Mouse (Mus musculus): ENCODE results near the gene Gltpd2. TPM values are rescaled to one million over a fixed set of nuclear protein-coding genes. Genes with fewer than 3 reads are reported as not detected.

The Gltpd2 gene
- polyA plus RNA-seq, 1 experiment from 2014 or later, result 0.41 TPM

DNA sequence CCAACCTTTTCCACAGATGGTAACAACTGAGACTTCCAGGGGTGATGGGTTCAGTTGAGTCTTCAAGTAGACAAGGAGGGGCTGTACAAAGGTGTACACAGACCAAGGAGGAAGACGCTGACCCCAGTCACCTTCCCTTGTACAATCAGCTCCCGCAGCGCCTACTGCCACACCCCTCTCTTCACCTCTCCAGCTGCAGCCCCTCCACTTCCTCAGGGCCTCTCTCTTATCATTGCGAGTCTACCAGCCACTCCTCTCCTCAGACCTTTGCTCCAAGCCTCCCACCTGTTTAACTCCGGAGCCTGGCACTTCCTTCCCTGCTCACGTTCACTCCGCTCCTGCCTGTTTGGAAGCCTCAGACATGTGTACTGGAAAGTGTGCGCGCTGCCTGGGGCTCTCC is 14.0 kb upstream of the Gltpd2 start, which contains the start of gene Tm4sf5:
Gene Tm4sf5, plus strand, starts transcription at position 275 of the 400 bp plus-strand sequence.
- Histone ChIP-seq H3K27ac (replicated peaks) (no peak within 1 kb of the TSS), H3K27me3 (replicated peaks) (0 out of 2 replicates have a peak, but pooled peaks cover 6% of the 10 kb centered on the region), H3K36me3 (no peaks in the 10 kb centered on the region), H3K9ac (replicated peaks) (no peak within 1 kb of the TSS), H3K4me3 (replicated peaks) (no peak within 1 kb of the TSS), H3K4me2 (no peak within 1 kb of the TSS), H3K9me3 (replicated peaks) (no peaks in the 10 kb centered on the region), H3K4me1 (peaks cover 5% of the 10 kb centered on the region)
- 78% methylated on average over 9 of the region's 9 CpGs for WGBS
- ATAC-seq (ENCODE audit: low FRiP score), result no peak

GRCm38 (mm10) chr11:70506385-70506784 is 12.6 kb upstream of the Gltpd2 start:
- Histone ChIP-seq H3K27ac (replicated peaks) (no peak overlapping the region), H3K9ac (replicated peaks) (no peak overlapping the region), H3K4me2 (no peak overlapping the region), H3K36me3 (no peaks in the 10 kb centered on the region), H3K9me3 (replicated peaks) (no peaks in the 10 kb centered on the region), H3K27me3 (replicated peaks) (0 out of 2 replicates have a peak, but pooled peaks cover 6% of the 10 kb centered on the region), H3K4me1 (peaks cover 9% of the 10 kb centered on the region), H3K4me3 (replicated peaks) (no peak overlapping the region)
- 30% methylated on average over 4 of the region's 4 CpGs for WGBS
- ATAC-seq (ENCODE audit: low FRiP score), result no peak

DNA sequence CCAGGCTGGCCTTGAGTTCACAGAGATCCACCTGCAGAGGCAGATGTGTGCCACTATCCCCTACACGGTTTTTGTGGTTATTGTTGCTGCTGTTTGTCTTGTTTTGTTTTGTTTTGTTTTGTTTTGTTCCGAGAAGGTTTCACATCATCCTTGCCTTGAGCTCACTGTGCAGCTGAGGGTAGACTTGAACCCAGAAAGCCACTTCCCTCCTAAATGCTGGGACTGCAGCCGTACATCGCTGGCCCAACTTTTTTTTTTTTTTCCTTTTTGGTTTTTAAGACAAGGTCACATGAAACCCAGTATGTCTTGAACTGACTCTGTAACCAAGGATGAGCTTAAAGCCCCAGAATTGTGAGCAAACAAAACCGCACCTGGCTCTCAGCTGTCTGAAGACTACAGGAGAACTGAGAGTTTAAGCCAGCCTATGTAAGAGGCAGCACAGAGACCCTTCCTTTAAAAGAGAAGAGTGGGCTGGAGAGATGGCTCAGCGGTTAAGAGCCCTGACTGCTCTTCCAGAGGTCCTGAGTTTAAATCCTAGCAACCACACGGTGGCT is 12.0 kb upstream of the Gltpd2 start:
- Histone ChIP-seq H3K4me3 (replicated peaks) (no peak overlapping the region), H3K27me3 (replicated peaks) (0 out of 2 replicates have a peak, but pooled peaks cover 6% of the 10 kb centered on the region), H3K9me3 (replicated peaks) (no peaks in the 10 kb centered on the region), H3K4me2 (no peak overlapping the region), H3K36me3 (no peaks in the 10 kb centered on the region), H3K9ac (replicated peaks) (no peak overlapping the region), H3K27ac (replicated peaks) (no peak overlapping the region), H3K4me1 (peaks cover 9% of the 10 kb centered on the region)
- ATAC-seq (ENCODE audit: low FRiP score), result no peak
- WGBS, result 77% methylated on average over 7 of the region's 7 CpGs

DNA sequence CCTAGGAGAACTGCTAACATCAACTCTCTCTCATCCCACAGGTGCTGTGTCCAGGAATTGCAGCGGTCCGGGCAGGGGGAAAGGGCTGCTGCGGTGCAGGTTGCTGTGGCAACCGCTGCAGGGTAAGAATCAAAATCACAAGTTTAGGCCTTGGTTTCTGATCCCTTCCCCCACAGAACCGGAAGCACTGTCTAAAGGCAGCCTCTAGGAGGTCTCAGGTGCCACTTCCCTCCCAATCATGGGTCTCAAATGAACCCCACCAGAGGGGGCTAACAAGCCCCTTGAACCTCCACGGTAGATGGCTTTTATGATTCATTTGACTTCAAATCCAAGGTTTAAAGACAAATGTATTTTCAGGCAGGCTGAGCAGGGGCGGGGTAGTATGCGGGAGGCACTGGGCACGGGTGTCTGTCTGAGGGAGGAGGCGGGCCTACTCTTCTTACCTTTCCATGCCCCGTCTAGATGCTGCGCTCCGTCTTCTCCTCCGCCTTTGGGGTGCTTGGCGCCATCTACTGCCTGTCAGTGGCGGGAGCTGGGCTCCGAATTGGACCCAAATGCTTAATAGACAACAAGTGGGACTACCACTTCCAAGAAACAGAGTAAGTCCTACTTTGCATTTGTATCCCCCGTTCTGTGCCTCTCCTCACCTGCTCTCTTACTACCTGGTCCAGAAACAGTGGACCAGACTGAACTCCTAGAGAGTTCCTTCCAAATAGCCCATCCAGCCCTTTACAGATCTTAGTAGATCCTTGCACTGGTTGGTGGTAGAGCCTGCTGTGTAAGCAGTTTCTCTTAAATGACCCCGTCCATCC is 9.0 kb upstream of the Gltpd2 start:
- WGBS, result 10% methylated on average over 19 of the region's 19 CpGs

DNA sequence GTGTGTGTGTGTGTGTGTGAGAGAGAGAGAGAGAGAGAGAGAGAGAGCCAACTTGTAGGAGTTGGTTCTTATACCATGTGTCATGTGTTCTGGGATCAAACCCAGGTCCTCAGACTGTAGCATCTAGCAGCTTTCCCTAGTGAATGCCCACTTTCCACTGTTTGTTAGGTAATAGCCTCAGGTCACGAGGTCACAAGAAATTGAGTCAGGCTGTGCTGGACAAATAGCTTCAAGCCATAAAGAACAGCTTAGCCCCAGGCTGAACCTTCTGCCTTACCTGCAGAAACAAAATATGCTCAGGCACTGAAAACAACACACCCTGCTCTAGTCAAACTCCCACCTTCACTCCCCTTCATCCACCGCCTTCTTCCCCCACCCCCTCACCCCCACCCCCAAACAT is 7.8 kb upstream of the Gltpd2 start:
- Histone ChIP-seq H3K9me3 (replicated peaks) (no peaks in the 10 kb centered on the region), H3K4me1 (peaks cover 9% of the 10 kb centered on the region), H3K4me3 (replicated peaks) (no peak overlapping the region), H3K36me3 (no peaks in the 10 kb centered on the region), H3K27me3 (replicated peaks) (no peaks in the 10 kb centered on the region), H3K9ac (replicated peaks) (no peak overlapping the region), H3K27ac (replicated peaks) (no peak overlapping the region), H3K4me2 (no peak overlapping the region)
- ATAC-seq (ENCODE audit: low FRiP score), result no peak
- WGBS, result 54% methylated on average over 2 of the region's 2 CpGs

More for the DNA sequence above, 9.0 kb upstream of the Gltpd2 start:
- no peaks in the 10 kb centered on the region for H3K9me3 ChIP-seq (replicated peaks)
- 0 out of 2 replicates have a peak overlapping the region, but pooled peaks have one; percentile 12 for H3K4me3 ChIP-seq (replicated peaks)
- ATAC-seq (ENCODE audit: low FRiP score), result peak; percentile 59; the same call in 1 of the 2 replicates
- H3K27me3 ChIP-seq (replicated peaks), result 0 out of 2 replicates have a peak, but pooled peaks cover 3% of the 10 kb centered on the region
- no peak overlapping the region for H3K27ac ChIP-seq (replicated peaks)
- H3K9ac ChIP-seq (replicated peaks), result no peak overlapping the region
- H3K4me1 ChIP-seq, result peaks cover 9% of the 10 kb centered on the region
- H3K4me2 ChIP-seq, result peak overlapping the region; percentile 45
- H3K36me3 ChIP-seq, result no peaks in the 10 kb centered on the region

DNA sequence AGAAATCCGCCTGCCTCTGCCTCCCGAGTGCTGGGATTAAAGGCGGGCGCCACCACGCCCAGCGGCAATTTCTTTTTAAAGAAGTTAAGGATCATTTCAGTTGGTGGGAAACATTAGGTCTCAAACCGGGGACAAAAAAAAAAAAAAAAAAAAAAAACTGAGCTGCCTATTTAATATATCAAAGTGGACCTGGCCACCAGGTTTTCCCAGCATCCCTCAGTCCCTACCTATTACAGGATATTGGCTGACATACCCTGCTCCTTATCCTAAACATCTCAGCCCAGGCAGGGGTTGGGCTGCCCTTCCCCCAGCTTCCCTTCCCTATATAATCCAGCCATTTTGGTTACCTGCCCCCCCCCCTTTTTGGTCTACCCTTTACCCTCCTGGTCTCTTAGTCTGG is 7.2 kb upstream of the Gltpd2 start:
- no peaks in the 10 kb centered on the region for H3K36me3 ChIP-seq
- no peak overlapping the region for H3K27ac ChIP-seq (replicated peaks)
- H3K27me3 ChIP-seq (replicated peaks), result no peaks in the 10 kb centered on the region
- no peak overlapping the region for H3K4me3 ChIP-seq (replicated peaks)
- H3K4me1 ChIP-seq, result peaks cover 9% of the 10 kb centered on the region
- WGBS, result 85% methylated on average over 7 of the region's 7 CpGs
- ATAC-seq (ENCODE audit: low FRiP score), result no peak
- no peak overlapping the region for H3K4me2 ChIP-seq
- no peaks in the 10 kb centered on the region for H3K9me3 ChIP-seq (replicated peaks)
- no peak overlapping the region for H3K9ac ChIP-seq (replicated peaks)

DNA sequence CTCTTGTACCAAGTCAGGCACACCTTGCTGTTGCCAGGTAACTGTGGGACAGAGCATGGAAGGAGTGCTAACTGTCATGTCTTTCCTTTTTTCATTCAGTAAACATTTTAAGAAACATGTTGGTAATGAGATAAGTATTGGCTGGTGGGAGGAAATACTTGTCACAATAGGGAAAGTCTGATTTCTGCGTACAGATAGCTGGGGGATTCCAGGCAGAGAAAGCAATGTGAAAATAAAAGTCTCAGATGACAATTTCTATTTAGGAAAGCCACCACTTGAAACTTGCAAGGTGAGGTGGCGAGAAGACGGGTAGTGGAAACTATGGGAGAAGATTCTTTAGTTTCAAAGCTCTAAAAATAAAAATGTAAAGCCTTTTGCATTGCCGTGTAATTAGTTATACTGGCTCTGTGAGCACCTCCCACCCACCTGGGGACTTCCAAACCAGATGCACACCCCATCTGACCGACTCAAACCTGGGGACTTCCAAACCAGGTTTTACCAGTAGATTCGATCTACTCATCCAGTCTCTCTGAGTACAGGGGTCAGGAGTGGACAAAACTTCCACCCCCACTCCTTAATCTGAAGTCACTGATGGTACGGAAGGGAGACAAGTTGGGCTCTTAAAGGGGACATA is 6.2 kb upstream of the Gltpd2 start:
- WGBS, result 86% methylated on average over 7 of the region's 7 CpGs
- Histone ChIP-seq H3K4me3 (replicated peaks) (no peak overlapping the region), H3K4me1 (peaks cover 9% of the 10 kb centered on the region), H3K9ac (replicated peaks) (no peak overlapping the region), H3K9me3 (replicated peaks) (no peaks in the 10 kb centered on the region), H3K36me3 (no peaks in the 10 kb centered on the region), H3K4me2 (no peak overlapping the region), H3K27ac (replicated peaks) (no peak overlapping the region), H3K27me3 (replicated peaks) (no peaks in the 10 kb centered on the region)
- ATAC-seq (ENCODE audit: low FRiP score), result no peak

- no peak overlapping the region for H3K9ac ChIP-seq (replicated peaks)
- ATAC-seq (ENCODE audit: low FRiP score), result no peak
- H3K9me3 ChIP-seq (replicated peaks), result no peaks in the 10 kb centered on the region
- WGBS, result 39% methylated on average over 11 of the region's 11 CpGs
- H3K4me2 ChIP-seq, result no peak overlapping the region
- peaks cover 9% of the 10 kb centered on the region for H3K4me1 ChIP-seq
- H3K27ac ChIP-seq (replicated peaks), result no peak overlapping the region
- H3K4me3 ChIP-seq (replicated peaks), result no peak overlapping the region
- no peaks in the 10 kb centered on the region for H3K36me3 ChIP-seq
- no peaks in the 10 kb centered on the region for H3K27me3 ChIP-seq (replicated peaks)
Measured at GRCm38 (mm10) chr11:70513520-70513919, 5.5 kb upstream of the Gltpd2 start.

DNA sequence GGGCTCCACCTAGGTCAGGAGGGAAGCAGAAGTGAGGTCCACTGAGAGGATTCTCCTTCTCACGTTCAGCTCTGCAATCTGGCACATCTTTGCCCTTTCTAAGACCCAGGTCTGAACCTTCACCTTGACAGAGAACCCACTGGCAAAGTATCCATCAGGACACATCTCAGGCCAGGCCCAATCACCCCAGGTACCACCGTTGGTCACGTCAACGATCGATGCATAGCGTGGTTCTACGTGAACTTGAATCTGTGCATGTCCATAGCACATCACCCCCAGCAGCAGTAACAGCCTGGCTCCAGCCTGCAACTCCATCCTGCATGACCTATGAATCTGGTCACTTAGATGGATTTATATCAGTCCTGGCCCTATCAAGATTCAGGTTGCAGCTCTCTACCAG is 4.7 kb upstream of the Gltpd2 start, which contains the start of gene Vmo1:
Gene Vmo1, minus strand, starts transcription at position 329 of the 400 bp plus-strand sequence.
- ATAC-seq (ENCODE audit: low FRiP score), result no peak

DNA sequence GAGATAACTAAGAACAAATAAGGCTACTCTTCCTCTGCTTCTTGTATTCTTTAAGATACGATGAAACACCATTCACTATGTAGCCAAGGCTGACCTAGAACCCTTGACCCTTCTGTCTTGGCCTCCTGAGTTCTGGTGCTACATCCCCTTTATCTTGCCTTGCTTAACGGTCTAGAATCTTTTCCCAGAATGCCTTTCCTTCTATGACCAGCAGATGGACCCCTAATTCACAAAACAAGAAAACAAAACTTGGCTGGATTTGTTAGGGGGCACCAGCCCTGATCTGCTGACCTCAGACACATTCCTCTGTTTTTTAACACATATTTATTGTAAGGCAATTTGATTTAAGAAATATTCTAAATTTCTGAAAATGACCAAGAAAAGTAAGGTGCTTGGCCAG is 2.6 kb upstream of the Gltpd2 start:
- H3K9ac ChIP-seq (replicated peaks), result no peak overlapping the region
- no peak for ATAC-seq (ENCODE audit: low FRiP score)
- H3K27me3 ChIP-seq (replicated peaks), result 0 out of 2 replicates have a peak, but pooled peaks cover 4% of the 10 kb centered on the region
- no peaks in the 10 kb centered on the region for H3K36me3 ChIP-seq
- H3K27ac ChIP-seq (replicated peaks), result no peak overlapping the region
- H3K4me2 ChIP-seq, result no peak overlapping the region
- no peak overlapping the region for H3K4me3 ChIP-seq (replicated peaks)
- H3K9me3 ChIP-seq (replicated peaks), result no peaks in the 10 kb centered on the region
- WGBS, result 28% methylated on average over 2 of the region's 2 CpGs
- peaks cover 11% of the 10 kb centered on the region for H3K4me1 ChIP-seq

More for the DNA sequence above, 4.7 kb upstream of the Gltpd2 start, which contains the start of gene Vmo1:
- Histone ChIP-seq H3K4me2 (no peak within 1 kb of the TSS), H3K27ac (replicated peaks) (no peak within 1 kb of the TSS), H3K36me3 (no peaks in the 10 kb centered on the region), H3K9me3 (replicated peaks) (no peaks in the 10 kb centered on the region), H3K4me1 (peaks cover 9% of the 10 kb centered on the region), H3K4me3 (replicated peaks) (no peak within 1 kb of the TSS), H3K27me3 (replicated peaks) (no peaks in the 10 kb centered on the region), H3K9ac (replicated peaks) (no peak within 1 kb of the TSS)
- 96% methylated on average over 7 of the region's 7 CpGs for WGBS

- Histone ChIP-seq H3K27ac (replicated peaks) (no peak overlapping the region), H3K4me2 (no peak overlapping the region), H3K27me3 (replicated peaks) (0 out of 2 replicates have a peak, but pooled peaks cover 4% of the 10 kb centered on the region), H3K9me3 (replicated peaks) (no peaks in the 10 kb centered on the region), H3K9ac (replicated peaks) (no peak overlapping the region), H3K4me3 (replicated peaks) (no peak overlapping the region), H3K4me1 (peaks cover 11% of the 10 kb centered on the region), H3K36me3 (no peaks in the 10 kb centered on the region)
- ATAC-seq (ENCODE audit: low FRiP score), result no peak
- WGBS, result 71% methylated on average over 1 of the region's 1 CpGs
Measured at GRCm38 (mm10) chr11:70518436-70518835, 560 bp upstream of the Gltpd2 start.
